Mouse (Mus musculus) CD4-positive, CD25-positive, alpha-beta regulatory T cell, adult 9 weeks (primary cell): ENCODE results near the gene Adra1b. TPM values are rescaled to one million over a fixed set of nuclear protein-coding genes. Genes with fewer than 3 reads are reported as not detected.

Experiments
- polyA plus RNA-seq: library from polyadenylated mRNA; unstranded; fragments of 100-300 nt; shearing (Covaris generic); gene quantifications from one replicate; pipeline ENCODE4 v1.2.1, GENCODE M21; 2017

Gene Adra1b
- not detected for polyA plus RNA-seq

GRCm38 (mm10) chr11:43901051-43901654 is at the start of gene Adra1b:
Gene Adra1b (minus strand): TSS chr11:43901210.

GRCm38 (mm10) chr11:43747233-43748226 is 153.5 kb downstream of the Adra1b start, which contains the start of gene Ttc1:
Gene Ttc1 (minus strand): TSS chr11:43748008.

Other genes starting within 250 kb of the Adra1b start
- 13.3 TPM for gene Pwwp2a, start 219.2 kb downstream of the Adra1b start, polyA plus RNA-seq
- 81.3 TPM for gene Ttc1, start 153.2 kb downstream of the Adra1b start, polyA plus RNA-seq